Mouse (Mus musculus) heart, postnatal 0 days (tissue): ENCODE results near the gene Eipr1. TPM values are rescaled to one million over a fixed set of nuclear protein-coding genes. Genes with fewer than 3 reads are reported as not detected.
"Not testable (repeated sequence)": the region's sequence is repeated elsewhere in the genome, so short reads cannot be mapped to it uniquely, and the experiment has no call there.

ENCODE experiments used
- ATAC-seq: fragments of 200-750 bp; cut with Nextera tagmentation; 2 replicates; pipeline ENCODE4 v1.8.0; 2017; ENCODE audit warnings: low read depth, moderate number of reproducible peaks, moderate library complexity; ENCODE audit not compliant: insufficient read depth
- DNase-seq: peaks from one replicate; pipeline ENCODE4 v3.0.0-alpha.2; 2016; ENCODE audit warnings: low spot score
- H3K27ac ChIP-seq: fragments of 300-500 bp; sonication (generic); 2 replicates; pipeline ENCODE4 v1.5.1; 2014; ENCODE audit warnings: low read depth, mild to moderate bottlenecking
- H3K27me3 ChIP-seq: fragments of 300-500 bp; sonication (generic); 2 replicates; pipeline ENCODE4 v1.6.1; 2014; ENCODE audit warnings: low read length, mixed read lengths; ENCODE audit not compliant: control insufficient read depth, insufficient read depth
- H3K36me3 ChIP-seq: fragments of 300-500 bp; sonication (generic); replicated peaks from 2 replicates; pipeline ENCODE4 v1.6.1; 2014; ENCODE audit warnings: low read length, mixed read lengths; ENCODE audit not compliant: control insufficient read depth, insufficient read depth
- H3K4me1 ChIP-seq: fragments of 300-500 bp; sonication (generic); 2 replicates; pipeline ENCODE4 v1.6.1; 2014; ENCODE audit warnings: antibody characterized with exemption; ENCODE audit not compliant: control insufficient read depth, insufficient read depth
- H3K4me2 ChIP-seq: fragments of 300-500 bp; sonication (generic); 2 replicates; pipeline ENCODE4 v1.6.1; 2014; ENCODE audit warnings: low read depth, mild to moderate bottlenecking, low read length, moderate library complexity
- H3K4me3 ChIP-seq: fragments of 300-500 bp; sonication (generic); 2 replicates; pipeline ENCODE4 v1.5.1; 2014; ENCODE audit warnings: low read depth, low read length
- H3K9ac ChIP-seq: fragments of 300-500 bp; sonication (generic); replicated peaks from 2 replicates; pipeline ENCODE4 v1.6.1; 2014; ENCODE audit warnings: low read depth, low read length, mixed read lengths
- H3K9me3 ChIP-seq: fragments of 300-500 bp; sonication (generic); replicated peaks from 2 replicates; pipeline ENCODE4 v1.6.1; 2016; ENCODE audit warnings: low read length; ENCODE audit not compliant: control insufficient read depth
- CTCF ChIP-seq: IDR thresholded peaks from 2 replicates; pipeline ENCODE4 v1.5.1; 2016; ENCODE audit warnings: antibody characterized with exemption, control low read depth, low read depth
- EP300 ChIP-seq: IDR thresholded peaks from 2 replicates; pipeline ENCODE4 v1.6.1; 2016; ENCODE audit warnings: antibody characterized with exemption, low read depth
- WGBS: fragments of 180-500 bp; shearing (Covaris S2); extraction: QIAGEN DNeasy Blood & Tissue Kit; methylation state at CpG from one replicate; pipeline ENCODE4 v1.1.7; 2014; 5-methylcytosine and 5-hydroxymethylcytosine counted together
- polyA plus RNA-seq: library from polyadenylated mRNA; unstranded; fragments of >200 nt; fragmentation: Nextera tagmentation; extraction: Ambion mirVana; gene quantifications from 2 replicates; pipeline ENCODE4 v1.2.1, GENCODE M21; 2015
- total RNA-seq: library from RNA; depleted of rRNA; stranded (reverse); fragments of >200 nt; gene quantifications from 2 replicates; pipeline ENCODE4 v1.2.3, GENCODE M21; 2014; ENCODE audit warnings: low replicate concordance; rRNA removed

Gene Eipr1
- total and polyA plus RNA-seq, 2 experiments from 2014 or later = 13.0 to 29.3 TPM

GRCm38 (mm10) chr12:28912351-28912936 lies 160.8 kb downstream of the Eipr1 start:
- WGBS = 73% methylated on average over 18 of the region's 18 CpGs

GRCm38 (mm10) chr12:28913099-28913498 lies 161.5 kb downstream of the Eipr1 start:
- ATAC-seq = no peak
- Histone ChIP-seq H3K27me3 (no peaks in the 10 kb centered on the region), H3K36me3 (no peaks in the 10 kb centered on the region), H3K9me3 (no peaks in the 10 kb centered on the region), H3K4me1 (no peaks in the 10 kb centered on the region), H3K27ac (no peak overlapping the region), H3K4me2 (no peak overlapping the region), H3K9ac (no peak overlapping the region), H3K4me3 (no peak overlapping the region)
- TF ChIP-seq CTCF = no peak
- no peak for TF ChIP-seq EP300
- no peak for DNase-seq
- WGBS = 48% methylated on average over 3 of the region's 3 CpGs

More at GRCm38 (mm10) chr12:28912351-28912936, 160.8 kb downstream of the Eipr1 start:
- Histone ChIP-seq H3K4me3 (no peak overlapping the region), H3K36me3 (no peaks in the 10 kb centered on the region), H3K27me3 (no peaks in the 10 kb centered on the region), H3K4me1 (no peaks in the 10 kb centered on the region), H3K9me3 (no peaks in the 10 kb centered on the region), H3K9ac (no peak overlapping the region), H3K4me2 (no peak overlapping the region), H3K27ac (no peak overlapping the region)
- DNase-seq (no peak), ATAC-seq (no peak)
- TF ChIP-seq CTCF = no peak
- TF ChIP-seq EP300 = no peak

- WGBS = 92% methylated on average over 1 of the region's 1 CpGs
- not testable (repeated sequence) for DNase-seq, H3K9ac ChIP-seq, H3K4me2 ChIP-seq, H3K4me1 ChIP-seq, H3K36me3 ChIP-seq, ATAC-seq, H3K27ac ChIP-seq, H3K4me3 ChIP-seq, H3K27me3 ChIP-seq, H3K9me3 ChIP-seq
Observed at GRCm38 (mm10) chr12:28914056-28914455, 162.5 kb downstream of the Eipr1 start.

Other genes with a start within 250 kb of the Eipr1 start
- gene Dcdc2c, start 199.4 kb upstream of the Eipr1 start, total RNA-seq = not detected in 2 replicates
- not detected in 2 replicates for gene Dcdc2c, start 199.4 kb upstream of the Eipr1 start, polyA plus RNA-seq
- gene Allc, start 169.3 kb upstream of the Eipr1 start, total RNA-seq = not detected in 2 replicates
- not detected in 2 replicates for gene Allc, start 169.3 kb upstream of the Eipr1 start, polyA plus RNA-seq
- gene Colec11, start 128.4 kb upstream of the Eipr1 start, total RNA-seq = 11.2 and 18.4 TPM in 2 replicates
- 28.1 and 29.4 TPM in 2 replicates for gene Colec11, start 128.4 kb upstream of the Eipr1 start, polyA plus RNA-seq
- 684 and 717 TPM in 2 replicates for gene Rps7, start 115.8 kb upstream of the Eipr1 start, total RNA-seq
- 419 and 457 TPM in 2 replicates for gene Rps7, start 115.8 kb upstream of the Eipr1 start, polyA plus RNA-seq
- gene Rnaseh1, start 102.2 kb upstream of the Eipr1 start, total RNA-seq = 4.1 and 17.7 TPM in 2 replicates
- 11.6 and 12.6 TPM in 2 replicates for gene Rnaseh1, start 102.2 kb upstream of the Eipr1 start, polyA plus RNA-seq
- 4.4 and 15.8 TPM in 2 replicates for gene Adi1, start 76.6 kb upstream of the Eipr1 start, total RNA-seq
- 37.0 and 38.4 TPM in 2 replicates for gene Adi1, start 76.6 kb upstream of the Eipr1 start, polyA plus RNA-seq
- 41.4 and 43.4 TPM in 2 replicates for gene Trappc12, start 1.3 kb upstream of the Eipr1 start, total RNA-seq
- gene Trappc12, start 1.3 kb upstream of the Eipr1 start, polyA plus RNA-seq = 21.6 and 21.7 TPM in 2 replicates